Mouse (Mus musculus) gonadal fat pad, adult 2 months (tissue): ENCODE measurements around the gene Ddr1. TPM values are rescaled to one million over a fixed set of nuclear protein-coding genes. Genes with fewer than 3 reads are reported as not detected.

Experiments
- DNase-seq: peaks from one replicate; pipeline ENCODE4 v3.0.0-alpha.2; 2012; ENCODE audit warnings: low read depth
- polyA plus RNA-seq: library from polyadenylated mRNA; depleted of rRNA; stranded (reverse); fragments of >200 nt; gene quantifications from 2 replicates; pipeline ENCODE4 v1.2.3, GENCODE M21; 2012

The Ddr1 gene
- polyA plus RNA-seq, 1 experiment = 53.2 TPM

DNA sequence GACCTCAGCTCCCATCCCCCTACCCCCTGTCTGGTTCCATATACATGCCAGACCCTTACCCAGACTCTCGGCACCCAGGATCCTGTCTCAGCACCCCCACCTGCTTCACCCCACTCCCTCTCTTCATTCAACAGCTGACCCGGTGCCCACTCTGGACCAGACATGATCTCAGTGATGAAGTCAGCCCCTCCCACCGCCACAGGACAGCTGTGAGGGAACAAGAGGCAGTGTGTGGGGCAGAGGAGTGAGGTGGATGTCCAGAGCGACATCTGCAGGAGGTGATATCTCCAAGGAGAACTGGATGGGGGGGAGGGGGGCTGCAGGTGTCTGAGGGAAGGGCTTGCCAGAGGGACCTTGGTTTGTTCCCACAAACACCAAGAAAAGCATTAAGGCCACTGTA, 12.6 kb downstream of the Ddr1 start:
- DNase-seq = no peak

DNA sequence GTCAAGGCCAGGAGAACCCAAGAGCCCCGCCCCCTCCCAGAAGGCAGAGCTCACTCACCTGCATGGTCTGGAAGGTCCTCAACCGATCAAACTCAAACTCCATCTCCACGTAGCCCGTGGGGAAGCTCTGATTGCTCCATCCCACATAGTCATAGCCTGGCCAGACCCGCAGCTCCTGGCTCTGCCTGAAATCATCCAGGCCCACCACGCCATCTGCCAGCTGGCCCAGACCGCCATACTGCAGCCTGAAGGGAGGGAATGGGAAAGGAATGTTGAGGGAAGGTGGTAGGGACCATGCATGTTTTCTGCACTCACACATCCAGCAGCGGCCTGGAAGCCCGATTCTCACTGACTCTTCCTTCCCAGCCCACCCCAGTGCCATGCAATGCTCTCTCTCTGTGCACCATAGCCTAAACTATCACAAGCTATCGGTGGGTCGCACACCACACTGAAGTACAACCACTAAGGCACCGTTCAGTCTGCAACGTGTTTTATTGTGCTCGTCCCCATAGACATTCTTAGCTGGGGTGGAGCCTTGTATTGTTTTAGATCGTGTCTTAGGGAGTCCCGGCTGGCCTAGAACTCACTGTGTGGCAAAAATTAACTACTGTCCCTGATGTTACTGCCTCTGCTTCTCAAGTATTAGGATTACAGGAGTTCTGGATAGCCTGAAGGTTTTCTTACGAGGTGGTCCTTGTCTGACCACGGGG, 14.3 kb downstream of the Ddr1 start:
- DNase-seq = no peak

DNA sequence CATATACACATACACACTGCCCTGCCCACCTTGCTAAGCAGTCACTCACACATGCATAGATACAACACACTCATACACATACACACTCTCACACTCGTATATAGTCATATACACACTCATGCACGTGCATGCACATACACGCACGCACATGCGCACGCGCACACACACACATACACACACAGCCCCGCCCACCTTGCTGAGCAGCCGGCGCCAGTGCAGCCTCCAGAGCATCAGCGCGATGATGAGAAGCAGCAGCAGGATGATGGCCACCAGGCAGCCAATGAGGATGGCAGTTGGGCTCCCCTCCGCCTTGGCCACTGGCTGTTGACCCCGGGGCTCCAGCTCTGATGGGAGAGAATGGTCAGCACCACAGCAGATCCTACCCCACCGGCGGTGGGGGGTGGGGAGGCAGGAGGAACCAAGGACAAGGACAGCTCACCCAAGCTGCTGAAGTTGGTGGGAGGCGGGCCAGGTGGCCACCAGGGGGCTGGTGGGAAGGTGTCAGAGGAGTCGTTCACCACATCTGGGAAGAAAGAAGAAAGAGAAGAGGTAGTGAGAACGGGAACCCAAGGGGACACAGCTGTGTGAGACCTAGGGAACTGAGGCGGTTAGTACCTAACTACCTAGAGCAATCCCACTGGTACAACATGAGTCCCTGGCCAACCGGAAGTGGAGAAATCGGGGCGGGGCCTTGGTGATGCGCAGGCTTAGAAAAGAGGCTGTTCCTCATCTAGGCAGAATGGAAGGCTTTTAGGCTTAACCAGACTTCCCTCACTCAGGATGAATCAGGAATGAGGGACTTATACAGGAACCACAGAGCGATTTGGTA, 15.9 kb downstream of the Ddr1 start:
- no peak for DNase-seq

DNA sequence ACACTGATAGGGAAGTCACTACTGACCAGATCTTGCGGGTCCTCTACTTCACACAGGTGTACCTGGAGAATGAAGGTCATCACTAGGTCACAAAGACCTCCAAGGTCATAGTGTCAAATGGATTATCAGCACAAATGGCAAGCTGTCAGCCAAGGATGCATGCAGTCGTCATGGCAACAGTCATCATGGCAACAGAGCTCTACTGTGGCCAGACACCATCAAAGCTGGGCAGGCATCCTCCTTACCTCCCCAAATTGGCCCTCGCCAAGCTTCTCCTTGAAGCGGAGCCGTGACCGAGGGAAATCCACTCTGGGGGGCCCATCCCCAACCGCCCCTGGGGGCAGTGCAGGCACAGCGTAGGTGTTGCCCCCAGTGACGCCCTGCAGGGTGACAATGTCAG, 19.4 kb downstream of the Ddr1 start:
- DNase-seq = no peak

DNA sequence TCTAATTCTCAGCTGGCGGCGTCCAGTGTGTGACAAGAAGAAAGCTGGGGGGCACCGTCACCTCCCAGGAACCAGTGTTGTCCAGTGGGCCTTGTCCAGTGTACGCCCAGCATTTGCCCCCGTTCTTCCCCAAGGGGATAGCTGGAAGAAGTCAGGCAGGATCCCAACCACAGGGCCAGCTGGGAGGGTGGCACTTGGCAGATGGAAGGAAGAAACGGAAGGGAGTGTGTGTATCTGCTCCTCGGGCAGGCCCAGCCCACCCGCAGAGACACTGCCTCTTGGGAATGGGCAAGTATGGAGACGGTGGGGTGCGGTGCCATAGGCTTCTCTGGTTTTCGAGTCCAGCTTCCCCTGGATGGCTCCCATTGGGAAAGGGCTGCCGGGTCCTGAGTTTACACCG, 22.4 kb downstream of the Ddr1 start:
- no peak for DNase-seq

DNA sequence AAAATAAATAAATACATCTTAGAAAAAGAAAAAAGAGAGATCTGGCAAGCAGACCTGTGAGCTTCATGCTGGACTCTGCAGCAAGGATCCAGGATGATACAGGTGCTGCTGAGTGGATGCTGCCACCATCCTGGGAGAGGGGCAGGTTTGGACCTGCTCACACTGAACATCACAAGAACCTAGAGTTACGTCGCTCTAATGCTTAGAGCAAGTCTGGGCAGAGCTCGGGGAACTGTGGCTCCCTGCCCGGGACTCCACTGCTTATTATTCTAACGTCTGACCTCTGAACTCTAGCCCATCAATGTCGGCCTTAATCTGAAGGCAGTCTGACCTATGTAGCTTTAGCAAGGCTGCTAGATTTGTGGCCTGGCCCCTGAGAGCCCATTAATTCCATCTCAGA, 23.8 kb downstream of the Ddr1 start:
- DNase-seq = no peak

DNA sequence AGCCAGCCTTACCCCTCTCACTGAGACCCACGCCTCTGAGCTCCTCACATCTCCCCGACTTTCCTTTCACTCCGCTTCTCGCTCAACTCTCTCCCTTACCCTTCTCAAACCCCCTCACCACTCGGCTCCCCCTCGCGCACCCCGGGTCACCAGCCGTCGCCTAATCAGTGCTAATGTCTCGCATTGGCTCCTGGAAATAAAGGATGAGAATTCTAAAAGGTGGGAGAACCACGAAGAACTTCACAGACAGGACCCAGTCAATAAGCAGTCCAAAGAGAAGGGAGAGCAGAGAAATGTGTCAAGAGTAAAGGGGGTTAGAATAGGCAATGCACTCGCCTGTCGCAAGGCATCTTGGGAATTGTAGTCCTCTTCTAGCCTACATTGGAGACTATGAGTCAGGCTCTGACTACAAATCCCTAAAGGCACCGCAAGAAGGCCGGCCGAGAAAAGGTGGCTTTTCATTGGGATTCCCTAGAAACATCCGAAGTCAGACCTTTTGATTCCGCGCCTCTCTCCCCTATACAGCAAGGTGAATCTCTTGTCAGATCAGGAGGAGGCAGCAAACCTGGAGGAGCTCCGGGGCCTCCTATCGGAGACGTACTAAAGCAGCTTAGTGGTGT, 30.9 kb downstream of the Ddr1 start, which contains the start of gene Gtf2h4:
Gtf2h4 (minus strand) TSS at position 324 of the 620 bp plus-strand sequence.
- peak; percentile 89 for DNase-seq

DNA sequence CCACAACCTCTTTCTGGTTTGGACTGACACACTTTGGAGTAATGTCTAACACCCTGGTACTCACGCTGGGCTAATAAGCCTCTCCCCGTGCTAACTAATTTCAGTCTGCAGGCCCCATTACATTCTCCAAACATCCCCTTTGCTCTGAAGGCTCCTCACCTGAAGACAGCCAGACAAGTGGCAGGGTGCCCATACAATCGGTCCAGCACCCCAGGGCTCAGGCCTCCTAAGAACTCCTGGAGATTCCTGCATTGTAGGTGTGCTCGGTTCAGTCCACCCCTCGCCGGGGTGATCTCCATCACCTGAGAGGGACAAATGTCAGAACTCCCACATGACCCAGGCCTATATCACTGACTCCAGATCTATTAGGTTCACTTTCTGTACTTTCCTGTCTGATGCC, 31.9 kb downstream of the Ddr1 start:
- DNase-seq = no peak

DNA sequence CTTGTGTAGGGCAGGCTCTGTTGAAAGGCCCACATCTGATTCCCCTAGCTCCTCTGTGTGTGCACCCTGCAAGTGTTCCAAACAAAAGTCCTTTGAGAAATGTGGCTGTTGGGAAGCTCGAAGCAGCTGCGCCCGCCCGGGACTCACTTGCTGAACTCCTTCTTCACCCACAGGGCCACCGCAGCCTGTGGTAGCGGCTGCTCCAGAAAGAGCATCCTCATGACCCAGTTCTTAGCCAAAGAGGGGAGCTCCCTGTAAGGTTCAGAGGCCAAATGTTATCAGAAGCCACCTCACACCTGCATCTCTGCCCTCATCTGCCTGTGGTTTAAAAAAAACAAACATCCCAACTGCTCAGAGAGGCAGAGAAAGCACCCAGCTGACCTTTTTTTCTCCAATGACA, 32.6 kb downstream of the Ddr1 start:
- no peak for DNase-seq

DNA sequence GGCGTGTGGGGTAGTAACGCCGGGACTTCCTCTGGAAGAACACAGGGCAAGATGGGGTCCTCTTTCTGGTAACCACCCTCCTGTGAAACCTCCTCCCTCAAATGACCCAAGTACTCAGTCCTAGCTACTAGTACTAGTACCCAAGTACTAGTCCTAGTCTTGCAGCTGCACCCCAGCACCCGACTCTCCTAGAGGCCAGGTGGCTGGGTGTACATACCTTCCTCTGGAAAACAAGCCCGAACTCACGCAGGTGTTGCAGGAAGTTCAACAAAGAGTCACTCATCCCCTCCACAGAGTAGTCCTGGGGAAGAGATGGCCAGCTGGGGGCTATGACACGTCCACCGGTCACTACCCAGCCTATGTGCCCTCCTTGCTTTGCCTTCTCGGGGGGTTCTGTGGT, 34.7 kb downstream of the Ddr1 start:
- no peak for DNase-seq

DNA sequence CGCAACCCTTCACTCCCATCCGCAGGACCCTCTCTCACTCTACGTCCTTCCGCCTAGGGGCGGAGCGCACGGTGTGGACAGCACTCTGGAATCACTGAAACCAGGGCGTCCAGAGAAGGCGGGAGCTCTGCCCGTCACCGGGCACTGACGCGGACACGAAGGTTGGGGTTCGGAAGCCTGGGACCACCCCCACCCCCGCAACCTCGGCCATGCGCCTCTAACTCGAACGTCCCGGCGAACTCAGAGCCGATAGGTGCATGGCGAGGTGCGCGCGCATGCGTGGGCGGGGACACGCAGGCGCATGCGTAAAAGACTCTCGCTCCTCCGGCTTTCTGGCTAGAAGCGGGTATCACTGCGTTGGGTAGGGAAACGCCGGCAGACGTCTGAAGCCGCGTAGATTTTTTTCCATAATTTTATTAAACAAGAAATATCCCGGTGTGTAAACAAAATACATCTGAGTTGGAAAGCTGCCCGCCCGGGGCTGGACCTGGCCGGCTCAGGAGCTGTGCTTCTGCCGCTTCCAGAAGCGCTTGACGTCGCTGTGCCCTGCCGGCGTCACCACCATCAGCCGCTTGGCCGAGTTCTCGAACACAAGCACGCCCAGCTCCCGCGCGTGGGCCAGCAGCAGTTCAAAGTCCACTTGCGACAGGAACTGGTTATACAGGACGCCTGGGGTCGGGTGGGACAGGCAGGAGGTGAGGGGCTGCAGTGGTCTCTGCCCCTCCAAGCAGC, 36.9 kb downstream of the Ddr1 start, which contains the start of gene Vars2:
Vars2 (minus strand) TSS at position 259 of the 732 bp plus-strand sequence.
- DNase-seq = peak; percentile 45

DNA sequence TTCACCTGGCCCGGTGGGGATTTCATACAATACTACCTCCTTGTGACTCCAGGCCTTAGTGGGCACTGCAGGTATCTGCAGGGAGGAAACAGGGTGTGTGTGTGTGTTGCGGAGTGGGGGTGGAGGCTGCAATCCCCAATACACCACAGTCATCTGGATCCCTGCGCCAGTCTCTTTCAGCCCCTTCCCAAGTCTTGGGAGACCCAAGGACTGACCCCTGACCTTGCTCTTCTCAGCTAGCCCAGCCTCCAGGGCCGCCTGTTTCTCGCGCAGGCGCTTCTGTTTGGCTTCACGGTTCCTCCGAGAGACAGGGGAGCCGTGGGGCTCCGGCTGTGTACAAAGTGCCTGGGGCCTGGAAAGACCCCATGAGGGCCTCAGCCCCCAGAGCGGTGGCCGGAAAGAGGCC, 37.6 kb downstream of the Ddr1 start:
- DNase-seq = no peak

DNA sequence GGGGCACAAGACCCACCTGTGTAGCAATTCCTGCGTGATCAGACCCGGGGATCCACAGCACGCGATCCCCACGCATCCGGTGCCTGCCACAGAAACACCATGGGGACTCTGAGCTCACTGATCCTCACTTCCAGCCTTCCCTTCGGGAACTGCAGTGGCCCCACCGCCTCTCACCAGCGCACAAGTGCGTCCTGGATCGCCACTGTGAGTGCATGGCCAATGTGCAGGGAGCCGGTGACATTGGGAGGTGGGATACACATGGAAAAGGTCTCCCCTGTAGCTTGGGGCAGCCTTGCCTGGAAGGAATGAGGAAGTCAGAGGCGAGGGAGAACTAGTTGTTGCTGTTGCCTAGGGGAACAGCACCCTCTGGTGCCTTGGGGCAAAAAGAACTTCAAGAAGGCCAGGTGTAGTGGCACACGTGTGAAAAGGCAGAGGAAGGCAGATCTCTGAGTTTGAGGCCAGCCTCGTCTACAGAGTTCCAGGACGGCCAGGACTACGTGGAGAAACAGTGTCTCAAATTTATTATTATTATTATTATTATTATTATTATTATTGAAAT, 38.4 kb downstream of the Ddr1 start:
- DNase-seq = no peak

DNA sequence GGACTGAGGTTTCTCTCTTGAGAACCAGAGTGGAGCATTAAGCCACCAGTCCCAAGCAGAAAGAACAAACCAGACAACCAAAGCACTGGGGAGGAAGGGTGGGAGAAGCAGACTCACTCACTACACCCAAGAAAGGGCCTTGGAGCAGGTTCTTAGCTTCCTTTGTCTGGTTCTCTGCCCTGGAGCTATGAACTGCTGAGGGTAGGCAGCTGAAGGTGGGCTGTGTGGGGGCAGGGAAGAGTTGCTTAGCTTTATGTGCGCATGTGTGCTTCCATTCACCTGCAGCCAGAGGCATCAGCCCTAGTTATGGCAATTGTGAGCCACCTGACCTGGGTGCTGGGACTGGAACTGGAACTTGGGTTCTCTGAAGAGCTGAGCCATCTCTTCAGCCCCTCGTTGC, 51.3 kb downstream of the Ddr1 start:
- no peak for DNase-seq

DNA sequence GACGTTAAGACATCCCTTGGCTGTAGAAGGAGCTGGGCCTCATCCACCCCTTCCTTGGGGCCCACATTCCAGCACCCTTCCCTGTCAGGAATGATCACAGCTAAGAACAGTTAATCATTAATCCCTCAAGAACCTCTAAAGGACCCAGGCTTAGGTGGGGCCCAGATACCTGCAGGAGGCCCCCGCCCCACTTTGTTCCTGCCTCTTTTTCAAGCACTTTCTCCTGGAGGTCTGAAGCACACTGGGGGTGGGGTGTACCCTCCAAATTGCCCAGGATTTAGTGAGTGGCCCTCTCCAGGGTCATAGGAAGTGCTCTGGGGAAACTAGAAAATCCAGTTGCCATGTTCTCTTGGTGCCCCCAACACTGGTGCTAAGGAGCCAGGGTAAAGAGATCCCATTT, 55.0 kb downstream of the Ddr1 start:
- no peak for DNase-seq

DNA sequence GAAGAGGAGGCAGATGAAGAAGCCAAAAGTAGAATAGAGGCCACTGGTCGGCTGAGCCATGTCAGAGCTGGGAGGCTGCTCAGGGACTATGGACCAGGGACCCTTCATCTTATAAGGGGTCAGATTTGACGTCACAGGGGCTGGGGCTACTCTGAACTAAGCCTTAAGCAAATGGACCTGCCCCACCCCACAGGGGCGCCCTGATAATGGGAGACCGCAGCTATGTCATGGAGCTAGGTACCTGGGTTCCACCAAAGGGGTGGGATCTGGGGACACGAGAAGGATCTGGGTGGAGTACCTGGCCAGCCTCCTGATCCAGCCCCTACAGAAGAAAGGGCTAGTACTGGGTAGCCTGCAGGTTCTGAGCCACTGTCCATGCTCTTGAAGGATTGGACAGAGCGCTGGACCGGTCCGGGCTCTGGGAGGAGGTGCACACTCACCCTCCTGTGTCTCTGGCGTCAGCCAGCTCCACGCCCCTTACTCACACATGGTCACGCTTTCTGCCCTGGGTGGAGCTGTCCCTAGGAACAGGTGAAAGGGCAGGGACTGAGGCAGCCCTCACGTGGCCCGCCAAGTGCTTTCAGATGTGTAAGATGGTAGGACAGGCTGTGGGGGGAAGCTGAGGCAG, 60.7 kb downstream of the Ddr1 start, which contains the start of gene Mucl3:
Mucl3 (minus strand) TSS at position 87 of the 628 bp plus-strand sequence.
- no peak for DNase-seq

DNA sequence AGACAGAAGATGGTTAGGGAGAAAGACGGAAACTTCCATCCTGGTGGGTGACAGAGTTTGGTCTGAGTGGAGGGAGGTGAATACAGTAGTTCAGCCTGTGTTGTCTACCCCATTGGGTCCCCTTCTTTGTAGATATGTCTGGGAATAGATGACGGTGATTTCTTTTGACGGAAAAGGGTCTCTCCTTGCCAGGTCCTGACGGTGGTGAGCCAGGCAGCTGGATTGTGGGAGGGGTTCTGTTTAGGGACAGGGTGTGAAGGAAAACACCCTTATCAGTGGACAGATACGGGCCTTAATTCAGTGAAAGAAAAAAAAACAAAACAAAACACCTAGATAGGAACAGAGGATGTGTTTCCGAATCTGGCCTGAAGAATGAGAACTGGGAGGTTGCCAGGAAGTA, 65.1 kb downstream of the Ddr1 start:
- DNase-seq = no peak

DNA sequence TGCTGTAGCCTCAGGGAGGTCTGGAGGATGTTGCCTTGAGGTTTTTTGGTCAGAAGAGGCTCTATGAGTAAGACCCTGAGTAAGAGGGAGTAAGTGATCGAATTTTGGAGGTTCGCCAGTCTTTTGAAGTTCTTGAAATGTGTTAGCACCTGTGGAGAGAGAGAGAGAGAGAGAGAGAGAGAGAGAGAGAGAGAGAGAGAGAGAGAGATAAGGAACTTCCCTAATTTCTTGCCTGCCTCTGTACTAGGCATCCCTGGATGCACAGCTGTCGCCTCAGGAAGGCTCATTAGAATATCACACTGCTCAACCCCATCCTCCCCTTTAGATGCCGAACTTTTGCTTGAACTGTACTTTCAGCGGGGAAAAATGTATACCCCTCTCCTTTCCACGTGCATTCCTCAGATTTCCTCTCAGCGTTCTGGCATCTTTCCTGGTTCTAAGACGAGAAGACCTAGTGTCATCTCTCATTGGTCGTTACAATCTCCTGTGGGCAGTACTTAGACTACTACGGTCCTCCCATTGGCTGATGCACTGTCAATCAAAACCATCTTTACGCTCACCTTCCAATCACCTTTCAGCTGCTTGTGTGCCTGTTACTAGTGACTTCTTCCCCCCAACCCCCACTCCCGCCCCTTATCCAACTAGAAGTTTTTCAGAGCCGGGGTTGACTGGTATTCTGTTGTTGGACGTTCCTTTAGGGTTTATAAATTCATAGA, 65.8 kb downstream of the Ddr1 start:
- no peak for DNase-seq

DNA sequence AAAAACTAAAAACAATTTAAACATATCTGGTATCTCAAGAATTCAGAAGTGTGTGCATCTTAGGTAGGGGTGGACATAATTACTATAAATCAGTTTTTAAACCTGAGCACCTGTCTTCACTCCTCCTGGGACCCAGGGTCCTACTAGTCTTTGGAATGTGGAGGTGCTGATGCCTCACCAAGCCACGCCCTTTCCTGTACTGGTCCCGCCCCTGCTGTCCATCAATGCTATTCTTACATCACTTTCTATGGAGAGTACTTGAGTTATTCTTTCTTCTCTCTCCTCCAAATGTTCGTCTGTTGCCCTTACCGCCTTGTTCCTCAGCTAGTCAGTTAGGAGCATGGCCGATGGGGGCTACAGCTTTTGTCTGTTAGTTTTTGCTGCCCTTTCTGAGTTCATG, 68.1 kb downstream of the Ddr1 start:
- DNase-seq = no peak

DNA sequence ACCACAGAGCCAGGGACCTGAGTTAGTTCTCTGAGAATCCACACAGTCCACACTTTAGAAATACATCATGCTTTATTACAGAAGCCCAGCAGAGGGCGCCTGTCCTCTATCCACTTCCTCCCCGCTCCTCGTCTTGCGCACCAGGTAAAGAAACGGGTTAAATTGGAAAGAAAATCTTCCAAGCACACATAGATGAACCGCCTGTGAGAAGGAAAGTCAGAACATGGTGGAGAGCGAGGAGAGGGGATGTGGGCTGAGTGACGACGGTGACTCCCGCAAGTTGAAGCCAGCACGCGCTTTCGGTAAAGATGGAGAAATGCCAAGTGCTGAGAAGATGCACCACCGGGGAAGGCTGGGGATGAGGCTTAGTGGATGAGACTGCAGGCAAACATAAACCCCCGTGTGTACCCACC, 68.7 kb downstream of the Ddr1 start:
- DNase-seq = no peak
